Mouse (Mus musculus) hindbrain, postnatal 0 days (tissue): ENCODE data around the gene Cntn6. TPM values are rescaled to one million over a fixed set of nuclear protein-coding genes. Genes with fewer than 3 reads are reported as not detected.

Experiments used
- ATAC-seq: fragments of 200-750 bp; cut with Nextera tagmentation; 2 replicates; pipeline ENCODE4 v1.8.0; 2017; ENCODE audit warnings: mild to moderate bottlenecking, moderate TSS enrichment, moderate library complexity
- DNase-seq: peaks from one replicate; pipeline ENCODE4 v3.0.0-alpha.2; 2015; ENCODE audit warnings: low spot score
- H3K27ac ChIP-seq: fragments of 300-500 bp; sonication (generic); 2 replicates; pipeline ENCODE4 v1.5.1; 2014; ENCODE audit warnings: mild to moderate bottlenecking
- H3K27me3 ChIP-seq: fragments of 300-500 bp; sonication (generic); 2 replicates; pipeline ENCODE4 v1.6.1; 2014; ENCODE audit warnings: low read length, mixed read lengths; ENCODE audit not compliant: insufficient read depth
- H3K36me3 ChIP-seq: fragments of 300-500 bp; sonication (generic); 2 replicates; pipeline ENCODE4 v1.6.1; 2014; ENCODE audit warnings: low read length, mixed read lengths; ENCODE audit not compliant: insufficient read depth
- H3K4me1 ChIP-seq: fragments of 300-500 bp; sonication (generic); 2 replicates; pipeline ENCODE4 v1.6.1; 2014; ENCODE audit warnings: antibody characterized with exemption, low read length, mixed read lengths; ENCODE audit not compliant: insufficient read depth
- H3K4me2 ChIP-seq: fragments of 300-500 bp; sonication (generic); 2 replicates; pipeline ENCODE4 v1.6.1; 2014; ENCODE audit warnings: low read depth, mild to moderate bottlenecking, low read length, moderate library complexity, mixed read lengths
- H3K4me3 ChIP-seq: fragments of 300-500 bp; sonication (generic); 2 replicates; pipeline ENCODE4 v1.5.1; 2014; ENCODE audit warnings: low read length
- H3K9ac ChIP-seq: fragments of 300-500 bp; sonication (generic); replicated peaks from 2 replicates; pipeline ENCODE4 v1.6.1; 2014; ENCODE audit warnings: mild to moderate bottlenecking, low read length, moderate library complexity, mixed read lengths
- H3K9me3 ChIP-seq: fragments of 300-500 bp; sonication (generic); 2 replicates; pipeline ENCODE4 v1.6.1; 2016; ENCODE audit warnings: low read length, mixed read lengths
- CTCF ChIP-seq: IDR thresholded peaks from 2 replicates; pipeline ENCODE4 v1.5.1; 2016; ENCODE audit warnings: antibody characterized with exemption, control low read depth, low read depth
- WGBS: fragments of 180-500 bp; shearing (Covaris S2); extraction: QIAGEN DNeasy Blood & Tissue Kit; methylation state at CpG from one replicate; pipeline ENCODE4 v1.1.7; 2014; 5-methylcytosine and 5-hydroxymethylcytosine counted together
- polyA plus RNA-seq: library from polyadenylated mRNA; unstranded; fragments of >200 nt; fragmentation: Nextera tagmentation; extraction: Ambion mirVana; gene quantifications from 2 replicates; pipeline ENCODE4 v1.2.1, GENCODE M21; 2015
- total RNA-seq: library from RNA; depleted of rRNA; stranded (reverse); fragments of >200 nt; gene quantifications from 2 replicates; pipeline ENCODE4 v1.2.3, GENCODE M21; 2014

The Cntn6 gene
- total and polyA plus RNA-seq, 2 experiments from 2014 or later: 15.1 to 15.5 TPM

GRCm38 (mm10) chr6:104879711-104880110 lies 387.1 kb downstream of the Cntn6 start:
- Histone ChIP-seq H3K9ac (no peak overlapping the region), H3K27me3 (no peaks in the 10 kb centered on the region), H3K4me3 (no peak overlapping the region), H3K4me1 (no peaks in the 10 kb centered on the region), H3K27ac (no peak overlapping the region), H3K36me3 (no peaks in the 10 kb centered on the region), H3K9me3 (no peaks in the 10 kb centered on the region), H3K4me2 (no peak overlapping the region)
- ATAC-seq: no peak
- no peak for DNase-seq
- 30% methylated on average over 1 of the region's 1 CpGs for WGBS
- TF ChIP-seq CTCF: no peak

GRCm38 (mm10) chr6:104884021-104884420 lies 391.4 kb downstream of the Cntn6 start:
- DNase-seq: no peak
- Histone ChIP-seq H3K36me3 (no peaks in the 10 kb centered on the region), H3K9me3 (no peaks in the 10 kb centered on the region), H3K4me1 (no peaks in the 10 kb centered on the region), H3K27me3 (no peaks in the 10 kb centered on the region), H3K4me2 (no peak overlapping the region), H3K27ac (no peak overlapping the region), H3K9ac (no peak overlapping the region), H3K4me3 (no peak overlapping the region)
- no peak for ATAC-seq
- WGBS: 40% methylated on average over 2 of the region's 2 CpGs
- TF ChIP-seq CTCF: no peak

GRCm38 (mm10) chr6:104885829-104886228 lies 393.2 kb downstream of the Cntn6 start:
- H3K4me2 ChIP-seq: no peak overlapping the region
- H3K4me3 ChIP-seq: no peak overlapping the region
- no peaks in the 10 kb centered on the region for H3K36me3 ChIP-seq
- H3K9me3 ChIP-seq: no peaks in the 10 kb centered on the region
- H3K9ac ChIP-seq: no peak overlapping the region
- TF ChIP-seq CTCF: no peak
- no peaks in the 10 kb centered on the region for H3K27me3 ChIP-seq
- no peak for DNase-seq
- H3K4me1 ChIP-seq: no peaks in the 10 kb centered on the region
- ATAC-seq: no peak
- no peak overlapping the region for H3K27ac ChIP-seq

- Histone ChIP-seq H3K4me2 (no peak overlapping the region), H3K4me1 (no peaks in the 10 kb centered on the region), H3K4me3 (no peak overlapping the region), H3K9me3 (no peaks in the 10 kb centered on the region), H3K27me3 (no peaks in the 10 kb centered on the region), H3K27ac (no peak overlapping the region), H3K36me3 (no peaks in the 10 kb centered on the region), H3K9ac (no peak overlapping the region)
- 86% methylated on average over 3 of the region's 3 CpGs for WGBS
- ATAC-seq (no peak), DNase-seq (no peak)
- no peak for TF ChIP-seq CTCF
These were observed 398.5 kb downstream of the Cntn6 start for GRCm38 (mm10) chr6:104891071-104891470.
